Mouse (Mus musculus) small intestine, adult 2 months (tissue): ENCODE results near the gene Cep57.

Experiments used
- CTCF ChIP-seq: fragments of 200-500 bp; IDR thresholded peaks from 2 replicates; pipeline ENCODE4 v1.5.1; 2012; ENCODE audit warnings: low read depth, mild to moderate bottlenecking, control low read depth, inconsistent platforms, low read length, moderate library complexity, mixed read lengths; ENCODE audit not compliant: insufficient replicate concordance, insufficient read length; ENCODE audit errors: extremely low read depth
- POLR2A ChIP-seq: fragments of 200-500 bp; IDR thresholded peaks from 2 replicates; pipeline ENCODE4 v1.6.1; 2012; ENCODE audit warnings: low read depth, mild to moderate bottlenecking, control low read depth, inconsistent platforms, low read length, moderate library complexity

DNA sequence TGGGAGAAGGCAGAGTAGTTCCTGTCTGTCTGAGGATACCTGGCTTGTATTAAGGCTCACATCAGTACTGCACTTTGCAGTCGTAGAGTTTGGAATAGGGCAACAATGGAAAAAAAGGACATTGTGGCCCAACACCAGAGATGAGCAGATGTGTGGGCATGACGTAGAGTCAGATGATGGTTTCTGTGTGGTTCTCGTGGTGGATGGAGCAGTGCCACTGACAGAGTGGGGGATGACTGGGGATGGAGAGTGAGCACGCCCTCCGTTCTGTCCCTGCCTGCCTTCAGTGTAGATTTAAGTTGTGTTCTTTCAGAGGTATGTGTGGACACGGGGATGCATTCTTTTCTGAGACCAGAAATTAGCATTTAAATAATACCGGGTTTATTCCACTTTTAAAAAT is 60.3 kb downstream of the Cep57 start:
- TF ChIP-seq POLR2A (no peak), CTCF (no peak)
